Mouse (Mus musculus) limb, embryonic 15.5 days (tissue): ENCODE measurements around the gene Dysf. TPM values are rescaled to one million over a fixed set of nuclear protein-coding genes. Genes with fewer than 3 reads are reported as not detected.
A peak's percentile ranks its signal among the peaks of the same experiment; 100 is the strongest.
"Not testable (repeated sequence)": the region's sequence is repeated elsewhere in the genome, so short reads cannot be mapped to it uniquely, and the experiment has no call there.

Experiments used
- ATAC-seq: fragments of 200-750 bp; cut with Nextera tagmentation; 2 replicates; pipeline ENCODE4 v1.8.0; 2017; ENCODE audit warnings: low read depth, moderate TSS enrichment; ENCODE audit not compliant: insufficient number of reproducible peaks, low FRiP score, low TSS enrichment
- H3K27ac ChIP-seq: fragments of 300-500 bp; sonication (generic); 2 replicates; pipeline ENCODE4 v1.5.1; 2015; ENCODE audit warnings: moderate library complexity, mild to moderate bottlenecking, inconsistent platforms
- H3K27me3 ChIP-seq: fragments of 300-500 bp; sonication (generic); 2 replicates; pipeline ENCODE4 v1.6.1; 2015; ENCODE audit warnings: inconsistent platforms
- H3K36me3 ChIP-seq: fragments of 300-500 bp; sonication (generic); 2 replicates; pipeline ENCODE4 v1.6.1; 2015; ENCODE audit warnings: inconsistent platforms
- H3K4me1 ChIP-seq: fragments of 300-500 bp; sonication (generic); 2 replicates; pipeline ENCODE4 v1.6.1; 2015; ENCODE audit warnings: inconsistent platforms
- H3K4me2 ChIP-seq: fragments of 300-500 bp; sonication (generic); 2 replicates; pipeline ENCODE4 v1.6.1; 2015; ENCODE audit warnings: mild to moderate bottlenecking, inconsistent platforms
- H3K4me3 ChIP-seq: fragments of 300-500 bp; sonication (generic); 2 replicates; pipeline ENCODE4 v1.5.1; 2015; ENCODE audit warnings: mild to moderate bottlenecking, inconsistent platforms
- H3K9ac ChIP-seq: fragments of 300-500 bp; sonication (generic); 2 replicates; pipeline ENCODE4 v1.6.1; 2015; ENCODE audit warnings: inconsistent platforms
- H3K9me3 ChIP-seq: fragments of 300-500 bp; sonication (generic); 2 replicates; pipeline ENCODE4 v1.6.1; 2016; ENCODE audit warnings: inconsistent platforms
- WGBS: fragments of 180-500 bp; shearing (Covaris S2); methylation state at CpG from one replicate; pipeline ENCODE4 v1.1.7; 2015; 5-methylcytosine and 5-hydroxymethylcytosine counted together
- polyA plus RNA-seq: library from polyadenylated mRNA; unstranded; fragments of >200 nt; fragmentation: Nextera tagmentation; extraction: Ambion mirVana; gene quantifications from 2 replicates; pipeline ENCODE4 v1.2.1, GENCODE M21; 2015

Gene Dysf
- 11.0 and 13.4 TPM in 2 replicates for polyA plus RNA-seq

DNA sequence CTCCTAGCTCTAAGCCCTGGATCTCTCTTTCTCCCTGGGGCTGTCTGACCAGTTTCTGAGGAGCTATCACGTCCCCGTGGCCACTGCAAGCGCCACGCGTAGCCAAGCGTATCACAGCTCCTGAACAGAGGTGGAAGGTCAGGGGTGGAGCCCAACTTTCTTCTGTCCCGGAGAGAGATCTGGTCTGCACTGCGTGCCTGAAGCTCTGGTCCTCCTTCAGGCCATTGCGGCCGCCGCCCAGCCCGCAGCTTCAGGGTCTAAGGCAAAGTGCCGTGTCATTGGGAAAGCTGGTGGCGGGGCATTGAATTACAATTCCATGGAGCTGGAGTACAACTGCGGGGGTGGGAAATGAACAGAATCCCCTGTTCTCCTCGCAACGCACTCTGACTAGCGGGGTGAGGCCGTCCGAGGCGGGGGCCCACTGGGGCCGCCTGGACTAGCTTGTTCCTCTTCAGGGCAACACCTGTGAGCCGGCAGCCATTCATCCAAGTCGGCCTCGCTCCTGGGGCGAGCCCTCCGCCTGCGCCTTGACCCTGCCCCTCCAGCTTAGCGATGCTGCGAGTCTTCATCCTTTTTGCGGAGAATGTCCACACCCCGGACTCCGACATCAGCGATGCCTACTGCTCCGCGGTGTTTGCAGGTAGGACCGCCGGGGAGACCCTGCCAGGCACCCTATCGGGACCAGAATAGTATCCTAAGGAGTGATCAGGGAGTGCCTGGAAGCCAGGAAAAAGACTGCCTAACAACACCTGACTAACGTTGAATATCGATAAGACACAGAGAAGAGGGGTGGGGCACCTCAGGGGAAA is at the start of gene Dysf:
Gene Dysf, plus strand, starts transcription at position 228 of the 809 bp plus-strand sequence.
- H3K9ac ChIP-seq, result peak within 1 kb of the TSS; percentile 26; the same call in 1 of the 2 replicates
- H3K4me1 ChIP-seq, result peaks cover 24% of the 10 kb centered on the region
- peak; percentile 44; the same call in 1 of the 2 replicates for ATAC-seq
- H3K27ac ChIP-seq, result no peak within 1 kb of the TSS
- H3K36me3 ChIP-seq, result no peaks in the 10 kb centered on the region
- 1% methylated on average over 41 of the region's 41 CpGs for WGBS
- H3K4me3 ChIP-seq, result peak within 1 kb of the TSS; percentile 38
- H3K9me3 ChIP-seq, result no peaks in the 10 kb centered on the region
- H3K27me3 ChIP-seq, result peaks cover 20% of the 10 kb centered on the region
- H3K4me2 ChIP-seq, result peak within 1 kb of the TSS; percentile 79

DNA sequence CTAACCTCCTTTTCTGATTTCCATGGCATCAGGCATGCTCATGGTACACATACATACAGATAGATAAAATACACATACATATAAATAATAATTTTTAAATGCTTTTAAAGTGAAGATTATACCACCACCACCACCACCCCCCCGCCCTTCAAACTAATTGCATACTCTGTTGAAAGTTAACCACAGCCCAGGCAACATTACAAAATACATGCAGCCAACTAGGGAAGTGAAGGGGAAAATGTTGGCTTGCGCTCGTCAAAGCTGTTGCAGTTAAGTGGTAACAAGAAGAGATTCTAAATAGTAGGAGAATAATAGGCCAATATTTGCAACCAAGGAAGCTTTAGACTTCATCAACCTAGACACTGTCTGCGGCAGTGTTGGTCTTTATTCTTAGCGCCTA is 20.7 kb upstream of the Dysf start:
- no peaks in the 10 kb centered on the region for H3K4me1 ChIP-seq
- H3K9ac ChIP-seq, result no peak overlapping the region
- 95% methylated on average over 5 of the region's 5 CpGs for WGBS
- H3K4me3 ChIP-seq, result no peak overlapping the region
- peaks cover 39% of the 10 kb centered on the region for H3K36me3 ChIP-seq
- H3K27ac ChIP-seq, result no peak overlapping the region
- no peak for ATAC-seq
- H3K4me2 ChIP-seq, result no peak overlapping the region
- no peaks in the 10 kb centered on the region for H3K9me3 ChIP-seq
- no peaks in the 10 kb centered on the region for H3K27me3 ChIP-seq

DNA sequence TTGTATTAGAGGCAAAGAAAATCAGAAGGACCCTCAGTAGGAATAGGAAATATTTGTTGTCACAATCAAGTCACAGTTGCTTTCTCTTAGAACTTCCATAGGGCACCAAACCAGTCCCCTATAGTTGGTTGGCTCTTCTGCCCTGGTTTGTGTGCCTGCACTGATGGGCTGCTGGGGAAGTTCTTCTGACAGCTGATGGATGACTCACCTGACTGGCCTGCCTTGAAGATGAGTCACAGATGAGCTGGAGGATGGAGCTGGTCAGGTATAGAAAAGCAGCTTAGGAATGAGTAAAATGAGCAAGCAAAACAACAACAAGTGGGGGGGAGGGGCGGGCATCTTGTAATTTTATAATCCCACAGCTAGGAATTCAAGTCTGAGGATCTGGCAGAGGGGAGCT is 5.7 kb upstream of the Dysf start:
- no peak overlapping the region for H3K4me3 ChIP-seq
- no peaks in the 10 kb centered on the region for H3K4me1 ChIP-seq
- no peak overlapping the region for H3K27ac ChIP-seq
- H3K9me3 ChIP-seq, result no peaks in the 10 kb centered on the region
- no peak overlapping the region for H3K9ac ChIP-seq
- no peaks in the 10 kb centered on the region for H3K27me3 ChIP-seq
- peaks cover 5% of the 10 kb centered on the region; the same call in 1 of the 2 replicates for H3K36me3 ChIP-seq
- H3K4me2 ChIP-seq, result no peak overlapping the region
- WGBS, result 63% methylated on average over 1 of the region's 1 CpGs
- ATAC-seq, result no peak

DNA sequence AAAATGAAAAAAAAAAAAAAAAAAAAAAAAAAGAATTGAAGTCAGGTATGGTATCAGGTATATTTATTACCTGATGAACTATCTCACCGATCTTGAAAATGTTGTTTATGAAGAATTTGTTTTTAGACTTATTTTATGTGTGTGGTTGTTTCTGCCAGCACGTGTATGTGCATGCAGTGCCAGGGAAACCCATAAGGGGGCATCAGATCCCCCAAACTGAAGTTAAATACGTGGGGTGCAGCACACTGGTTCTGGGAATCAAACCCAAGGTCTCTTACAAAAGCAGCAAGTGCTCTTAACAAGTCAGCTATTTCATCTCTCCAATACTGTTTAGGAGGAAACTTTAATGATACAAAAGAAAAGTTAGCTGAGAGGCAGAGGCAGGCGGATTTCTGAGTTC is 4.1 kb upstream of the Dysf start:
- Histone ChIP-seq H3K36me3 (no peaks in the 10 kb centered on the region), H3K27ac (no peak overlapping the region), H3K27me3 (peaks cover 11% of the 10 kb centered on the region), H3K4me2 (no peak overlapping the region), H3K9ac (no peak overlapping the region), H3K4me1 (peaks cover 12% of the 10 kb centered on the region), H3K9me3 (no peaks in the 10 kb centered on the region), H3K4me3 (no peak overlapping the region)
- ATAC-seq, result no peak
- whole genome bisulfite sequencing, result 82% methylated on average over 4 of the region's 4 CpGs

DNA sequence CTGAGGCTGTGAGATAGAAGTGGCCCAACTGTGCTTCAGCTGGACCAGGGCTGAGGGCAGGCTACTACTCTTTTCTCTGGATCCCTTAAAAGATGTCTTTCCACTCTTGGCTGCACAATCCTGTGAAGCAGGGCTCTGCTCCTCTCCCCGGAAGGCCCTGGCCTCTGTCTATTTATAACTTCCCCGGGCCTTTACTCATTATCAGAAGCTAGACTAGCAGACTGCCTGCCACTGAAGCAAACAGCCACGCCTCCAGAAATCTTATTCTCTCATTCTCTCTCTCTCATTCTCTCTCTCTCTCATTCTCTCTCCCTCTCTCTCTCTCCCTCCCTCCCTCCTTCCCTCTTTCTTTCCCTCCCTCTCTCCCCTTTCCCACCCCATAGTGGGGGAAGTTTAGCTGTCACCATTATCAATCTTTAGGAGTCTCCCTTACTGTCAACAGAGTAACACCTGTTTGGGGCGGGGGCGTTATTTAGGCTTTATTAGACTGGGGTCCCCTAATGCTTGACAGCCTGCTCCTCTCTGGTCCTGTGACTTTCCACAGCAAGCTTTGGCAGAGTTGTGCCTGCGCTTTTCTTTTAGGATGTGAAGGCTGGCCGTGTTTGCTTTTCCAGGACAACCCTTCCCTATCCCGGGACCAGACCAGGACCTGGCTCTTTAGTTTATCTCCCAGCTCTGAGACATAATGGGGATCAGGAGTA is 932 bp downstream of the Dysf start:
- WGBS, result 21% methylated on average over 8 of the region's 8 CpGs
- no peaks in the 10 kb centered on the region for H3K36me3 ChIP-seq
- peaks cover 20% of the 10 kb centered on the region for H3K27me3 ChIP-seq
- H3K4me1 ChIP-seq, result peaks cover 24% of the 10 kb centered on the region
- no peaks in the 10 kb centered on the region for H3K9me3 ChIP-seq
- no peak for ATAC-seq
- H3K4me3 ChIP-seq, result peak overlapping the region; percentile 38
- H3K4me2 ChIP-seq, result peak overlapping the region; percentile 79
- H3K27ac ChIP-seq, result no peak overlapping the region
- H3K9ac ChIP-seq, result no peak overlapping the region

DNA sequence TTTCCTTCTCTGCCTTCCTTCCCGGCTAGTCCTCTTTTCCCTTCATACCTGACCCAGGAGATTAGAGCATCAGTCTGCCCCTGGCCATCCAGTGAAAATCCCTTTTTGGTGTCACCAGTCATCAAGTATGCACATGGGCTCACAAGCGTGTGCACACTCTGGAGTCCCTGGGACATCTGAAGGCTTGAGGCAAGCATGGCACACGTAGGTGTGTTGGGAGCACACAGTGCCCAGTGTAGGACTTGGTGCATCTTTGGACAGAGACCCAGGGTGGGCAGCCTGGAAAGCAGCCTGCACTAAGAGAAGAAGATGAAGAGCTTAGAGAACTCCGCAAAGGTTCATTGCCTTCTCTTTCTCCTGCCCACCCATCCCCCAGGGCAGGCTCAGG is 1.5 kb downstream of the Dysf start:
- Histone ChIP-seq H3K4me2 (no peak overlapping the region), H3K36me3 (no peaks in the 10 kb centered on the region), H3K27me3 (peaks cover 20% of the 10 kb centered on the region), H3K4me3 (no peak overlapping the region), H3K9ac (no peak overlapping the region), H3K27ac (no peak overlapping the region), H3K9me3 (no peaks in the 10 kb centered on the region), H3K4me1 (peaks cover 24% of the 10 kb centered on the region)
- ATAC-seq, result no peak
- 31% methylated on average over 4 of the region's 4 CpGs for WGBS

DNA sequence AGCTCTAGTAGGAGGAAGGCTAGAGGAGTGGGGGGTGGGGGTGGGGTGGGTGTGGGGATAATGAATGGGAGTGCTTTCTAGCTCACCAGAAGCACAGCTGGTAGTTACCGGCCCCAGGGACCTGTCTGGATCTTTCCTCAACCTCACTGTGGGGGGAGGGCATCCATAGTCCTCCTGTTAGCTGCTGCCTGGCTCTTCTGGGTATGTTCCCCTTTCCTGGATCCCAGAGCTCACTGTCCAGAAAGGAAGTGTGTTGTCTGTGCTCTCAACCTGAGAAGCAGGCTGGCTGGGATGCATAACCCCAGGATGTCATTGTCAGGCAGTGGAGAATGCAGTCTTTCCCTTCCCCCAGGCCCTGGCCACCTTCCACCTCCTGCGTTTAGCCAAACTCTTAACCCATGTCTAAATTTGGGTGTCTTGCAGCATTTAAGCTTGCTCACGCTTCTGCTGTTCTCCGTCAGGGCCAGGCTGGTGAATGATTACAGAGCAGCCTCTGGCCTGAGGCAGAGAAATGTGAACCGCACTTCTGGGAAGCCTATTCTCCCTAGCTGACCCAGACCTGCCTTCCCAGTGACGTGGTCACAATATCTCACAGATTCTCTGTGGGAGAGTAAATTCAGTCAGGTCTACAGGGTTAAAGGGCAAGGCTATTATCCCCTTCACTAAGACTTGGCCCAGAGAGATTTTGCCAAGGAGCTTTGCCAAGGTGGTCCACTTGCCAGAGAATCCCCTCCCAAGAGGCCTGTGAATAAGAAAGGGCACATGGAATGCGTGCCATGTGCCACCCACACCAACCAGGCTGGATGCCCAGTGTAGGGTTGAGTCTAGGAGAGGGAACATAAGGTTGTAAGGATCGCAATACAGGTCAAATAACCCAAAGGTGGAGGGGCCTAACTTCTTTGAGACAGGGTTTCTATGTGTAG is 2.2 kb downstream of the Dysf start:
- no peaks in the 10 kb centered on the region for H3K36me3 ChIP-seq
- no peak overlapping the region for H3K9ac ChIP-seq
- no peak overlapping the region for H3K4me2 ChIP-seq
- 37% methylated on average over 7 of the region's 8 CpGs for WGBS
- H3K4me1 ChIP-seq, result peaks cover 24% of the 10 kb centered on the region
- H3K9me3 ChIP-seq, result no peaks in the 10 kb centered on the region
- H3K4me3 ChIP-seq, result no peak overlapping the region
- peaks cover 20% of the 10 kb centered on the region for H3K27me3 ChIP-seq
- H3K27ac ChIP-seq, result peak overlapping the region; percentile 38; the same call in 1 of the 2 replicates
- no peak for ATAC-seq

DNA sequence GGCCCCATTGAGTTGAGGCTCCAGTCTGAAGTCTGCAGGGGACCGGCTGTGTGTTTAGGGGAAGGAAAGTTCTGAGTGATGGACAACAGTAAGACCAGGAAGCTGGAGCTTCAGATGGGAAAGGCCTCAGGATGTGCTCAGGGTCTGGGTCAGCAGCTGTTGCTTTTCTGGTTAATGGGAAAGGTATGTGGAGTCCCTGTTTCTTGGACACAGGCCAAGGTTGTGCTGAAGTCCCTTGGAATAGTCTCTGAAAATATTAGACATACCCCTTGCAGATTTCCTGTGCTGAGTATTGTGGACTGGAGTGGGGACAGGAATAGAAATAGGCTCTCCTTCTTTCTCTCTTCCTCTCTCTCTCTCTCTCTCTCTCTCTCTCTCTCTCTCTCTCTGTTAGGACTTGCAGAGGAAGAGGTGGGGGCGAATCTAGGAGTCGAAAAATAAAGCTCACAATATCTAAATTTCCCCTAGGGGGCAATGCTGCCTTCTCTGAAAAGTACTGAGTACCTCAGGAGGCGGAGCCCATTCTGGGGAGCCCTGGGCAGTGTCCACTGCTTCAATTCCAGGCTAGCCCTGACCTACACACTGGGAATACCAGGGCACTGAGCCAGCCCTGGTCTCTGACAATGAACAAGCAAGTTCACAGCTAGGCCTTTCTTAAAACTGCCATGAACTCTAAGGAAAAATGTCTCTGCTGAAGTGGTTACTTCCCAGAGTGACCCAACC is 6.7 kb downstream of the Dysf start:
- peaks cover 20% of the 10 kb centered on the region for H3K4me1 ChIP-seq
- ATAC-seq, result peak; percentile 52; the same call in 1 of the 2 replicates
- not testable (repeated sequence) for H3K36me3 ChIP-seq, H3K27ac ChIP-seq, H3K9ac ChIP-seq, H3K9me3 ChIP-seq, H3K4me2 ChIP-seq, H3K4me3 ChIP-seq
- 51% methylated on average over 4 of the region's 4 CpGs for WGBS
- H3K27me3 ChIP-seq, result peaks cover 16% of the 10 kb centered on the region

DNA sequence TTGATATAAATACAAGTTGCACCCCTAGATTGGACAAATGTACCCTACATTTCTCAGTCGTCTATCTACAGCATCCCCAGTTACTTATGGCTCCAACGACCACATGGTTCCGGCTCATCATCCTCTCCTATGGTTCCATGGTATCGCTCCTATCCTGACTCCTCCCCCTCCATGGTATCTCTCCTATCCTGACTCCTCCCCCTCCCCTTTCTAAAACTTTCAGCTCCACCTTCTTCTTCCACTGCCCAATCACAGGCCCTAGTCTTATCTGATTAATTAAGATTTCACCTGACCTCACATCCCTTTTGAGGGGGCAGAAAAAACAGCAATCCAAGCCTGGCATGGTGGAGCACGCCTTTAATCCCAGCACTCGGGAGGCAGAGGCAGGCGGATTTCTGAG is 8.5 kb downstream of the Dysf start:
- Histone ChIP-seq H3K27ac (no peak overlapping the region), H3K9ac (no peak overlapping the region), H3K4me3 (no peak overlapping the region), H3K4me2 (no peak overlapping the region), H3K9me3 (no peaks in the 10 kb centered on the region), H3K36me3 (no peaks in the 10 kb centered on the region), H3K4me1 (peaks cover 12% of the 10 kb centered on the region), H3K27me3 (peaks cover 21% of the 10 kb centered on the region)
- 85% methylated on average over 7 of the region's 7 CpGs for WGBS
- no peak for ATAC-seq

DNA sequence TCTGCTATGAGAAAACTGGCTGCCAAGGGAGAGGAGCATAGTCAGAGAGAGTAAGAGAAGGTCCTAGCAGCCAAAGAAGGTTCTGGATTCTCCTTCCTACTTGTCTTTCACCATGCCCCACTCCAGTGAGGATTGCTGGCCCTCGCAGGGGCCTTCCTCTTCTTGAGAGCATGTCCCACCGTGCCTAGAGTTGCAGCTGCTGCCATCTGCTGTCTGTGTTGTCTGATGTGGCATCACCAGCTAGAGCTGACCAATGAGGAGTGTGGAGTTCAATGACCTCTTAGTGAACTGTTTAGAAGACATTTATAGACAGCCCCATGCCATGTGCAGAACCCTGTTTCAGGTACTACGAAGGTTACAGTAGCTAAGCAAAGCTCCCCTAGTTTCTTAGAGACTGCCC is 9.0 kb downstream of the Dysf start:
- 57% methylated on average over 3 of the region's 3 CpGs for WGBS
- no peak overlapping the region for H3K4me3 ChIP-seq
- H3K36me3 ChIP-seq, result no peaks in the 10 kb centered on the region
- H3K9me3 ChIP-seq, result no peaks in the 10 kb centered on the region
- no peak overlapping the region for H3K27ac ChIP-seq
- peaks cover 12% of the 10 kb centered on the region for H3K4me1 ChIP-seq
- peaks cover 21% of the 10 kb centered on the region for H3K27me3 ChIP-seq
- no peak overlapping the region for H3K4me2 ChIP-seq
- no peak overlapping the region for H3K9ac ChIP-seq
- ATAC-seq, result no peak
